Mouse (Mus musculus): ENCODE results near the gene Plac8. TPM values are rescaled to one million over a fixed set of nuclear protein-coding genes. Genes with fewer than 3 reads are reported as not detected.

Gene Plac8
- polyA plus RNA-seq (2015; fragmentation: Nextera tagmentation; extraction: Ambion mirVana) = 87.7 and 91.5 TPM in 2 replicates

GRCm38 (mm10) chr5:100572069-100572468, at the start of gene Plac8:
Gene Plac8 (minus strand): TSS chr5:100572245.
- H3K4me3 ChIP-seq (ENCODE audit: low read length) = peak within 1 kb of the TSS; percentile 31
- H3K27me3 ChIP-seq (ENCODE audit: insufficient read depth, low read length) = no peaks in the 10 kb centered on the region
- peaks cover 32% of the 10 kb centered on the region for H3K4me1 ChIP-seq (ENCODE audit: insufficient read depth, low read length)
- no peaks in the 10 kb centered on the region for H3K9me3 ChIP-seq (ENCODE audit: low read length)
- no peak for ATAC-seq (ENCODE audit: low FRiP score, low TSS enrichment)
- peak within 1 kb of the TSS; percentile 73 for H3K27ac ChIP-seq (ENCODE audit: low read length)
- 28% methylated on average over 7 of the region's 7 CpGs for WGBS
- H3K4me2 ChIP-seq (replicated peaks; ENCODE audit: low read depth, low read length) = peak within 1 kb of the TSS; percentile 48
- no peaks in the 10 kb centered on the region for H3K36me3 ChIP-seq (ENCODE audit: insufficient read depth, low read length)
- H3K9ac ChIP-seq (replicated peaks; ENCODE audit: low read length) = 0 out of 2 replicates have a peak within 1 kb of the TSS, but pooled peaks have one; percentile 13

GRCm38 (mm10) chr5:100620952-100621351, 48.9 kb upstream of the Plac8 start:
- H3K4me3 ChIP-seq (ENCODE audit: low read length) = no peak overlapping the region
- H3K4me2 ChIP-seq (replicated peaks; ENCODE audit: low read depth, low read length) = no peak overlapping the region
- H3K27ac ChIP-seq (ENCODE audit: low read length) = no peak overlapping the region
- H3K9me3 ChIP-seq (ENCODE audit: low read length) = no peaks in the 10 kb centered on the region
- no peaks in the 10 kb centered on the region for H3K36me3 ChIP-seq (ENCODE audit: insufficient read depth, low read length)
- H3K27me3 ChIP-seq (ENCODE audit: insufficient read depth, low read length) = no peaks in the 10 kb centered on the region
- no peak overlapping the region for H3K9ac ChIP-seq (replicated peaks; ENCODE audit: low read length)
- peaks cover 11% of the 10 kb centered on the region for H3K4me1 ChIP-seq (ENCODE audit: insufficient read depth, low read length)
- WGBS = 63% methylated on average over 9 of the region's 9 CpGs
- no peak for ATAC-seq (ENCODE audit: low FRiP score, low TSS enrichment)

GRCm38 (mm10) chr5:100619586-100620275, 47.7 kb upstream of the Plac8 start:
- peaks cover 11% of the 10 kb centered on the region for H3K4me1 ChIP-seq (ENCODE audit: insufficient read depth, low read length)

GRCm38 (mm10) chr5:100613896-100614768, 42.1 kb upstream of the Plac8 start:
- no peaks in the 10 kb centered on the region for H3K4me1 ChIP-seq (ENCODE audit: insufficient read depth, low read length)
- H3K9ac ChIP-seq (replicated peaks; ENCODE audit: low read length) = no peak overlapping the region
- H3K36me3 ChIP-seq (ENCODE audit: insufficient read depth, low read length) = no peaks in the 10 kb centered on the region
- WGBS = 85% methylated on average over 17 of the region's 17 CpGs
- no peak overlapping the region for H3K4me3 ChIP-seq (ENCODE audit: low read length)
- H3K27ac ChIP-seq (ENCODE audit: low read length) = no peak overlapping the region
- no peaks in the 10 kb centered on the region for H3K9me3 ChIP-seq (ENCODE audit: low read length)
- H3K4me2 ChIP-seq (replicated peaks; ENCODE audit: low read depth, low read length) = no peak overlapping the region
- H3K27me3 ChIP-seq (ENCODE audit: insufficient read depth, low read length) = no peaks in the 10 kb centered on the region
- ATAC-seq (ENCODE audit: low FRiP score, low TSS enrichment) = no peak

More at GRCm38 (mm10) chr5:100619586-100620275, 47.7 kb upstream of the Plac8 start:
- no peaks in the 10 kb centered on the region for H3K9me3 ChIP-seq (ENCODE audit: low read length)
- no peak overlapping the region for H3K27ac ChIP-seq (ENCODE audit: low read length)
- H3K36me3 ChIP-seq (ENCODE audit: insufficient read depth, low read length) = no peaks in the 10 kb centered on the region
- no peak overlapping the region for H3K9ac ChIP-seq (replicated peaks; ENCODE audit: low read length)
- no peak overlapping the region for H3K4me2 ChIP-seq (replicated peaks; ENCODE audit: low read depth, low read length)
- no peak overlapping the region for H3K4me3 ChIP-seq (ENCODE audit: low read length)
- no peaks in the 10 kb centered on the region for H3K27me3 ChIP-seq (ENCODE audit: insufficient read depth, low read length)
- 91% methylated on average over 15 of the region's 15 CpGs for WGBS
- ATAC-seq (ENCODE audit: low FRiP score, low TSS enrichment) = no peak

GRCm38 (mm10) chr5:100607868-100608267, 35.8 kb upstream of the Plac8 start:
- Histone ChIP-seq H3K36me3 (ENCODE audit: insufficient read depth, low read length) (no peaks in the 10 kb centered on the region), H3K9me3 (ENCODE audit: low read length) (no peaks in the 10 kb centered on the region), H3K27ac (ENCODE audit: low read length) (peak overlapping the region; percentile 32), H3K4me1 (ENCODE audit: insufficient read depth, low read length) (peaks cover 5% of the 10 kb centered on the region; the same call in 1 of the 2 replicates), H3K9ac (replicated peaks; ENCODE audit: low read length) (no peak overlapping the region), H3K4me3 (ENCODE audit: low read length) (no peak overlapping the region), H3K27me3 (ENCODE audit: insufficient read depth, low read length) (no peaks in the 10 kb centered on the region), H3K4me2 (replicated peaks; ENCODE audit: low read depth, low read length) (no peak overlapping the region)
- 72% methylated on average over 9 of the region's 9 CpGs for WGBS
- ATAC-seq (ENCODE audit: low FRiP score, low TSS enrichment) = no peak

- H3K27me3 ChIP-seq (ENCODE audit: insufficient read depth, low read length) = no peaks in the 10 kb centered on the region
- H3K27ac ChIP-seq (ENCODE audit: low read length) = peak overlapping the region; percentile 74
- 48% methylated on average over 4 of the region's 4 CpGs for WGBS
- H3K9me3 ChIP-seq (ENCODE audit: low read length) = no peaks in the 10 kb centered on the region
- H3K9ac ChIP-seq (replicated peaks; ENCODE audit: low read length) = no peak overlapping the region
- H3K4me1 ChIP-seq (ENCODE audit: insufficient read depth, low read length) = peaks cover 5% of the 10 kb centered on the region; the same call in 1 of the 2 replicates
- H3K4me2 ChIP-seq (replicated peaks; ENCODE audit: low read depth, low read length) = no peak overlapping the region
- peak; percentile 88 for ATAC-seq (ENCODE audit: low FRiP score, low TSS enrichment)
- no peaks in the 10 kb centered on the region for H3K36me3 ChIP-seq (ENCODE audit: insufficient read depth, low read length)
- H3K4me3 ChIP-seq (ENCODE audit: low read length) = no peak overlapping the region
These were observed 35.2 kb upstream of the Plac8 start for GRCm38 (mm10) chr5:100607090-100607762.

GRCm38 (mm10) chr5:100605828-100606229, 33.8 kb upstream of the Plac8 start:
- H3K36me3 ChIP-seq (ENCODE audit: insufficient read depth, low read length) = no peaks in the 10 kb centered on the region
- no peaks in the 10 kb centered on the region for H3K27me3 ChIP-seq (ENCODE audit: insufficient read depth, low read length)
- no peak overlapping the region for H3K9ac ChIP-seq (replicated peaks; ENCODE audit: low read length)
- peaks cover 5% of the 10 kb centered on the region; the same call in 1 of the 2 replicates for H3K4me1 ChIP-seq (ENCODE audit: insufficient read depth, low read length)
- ATAC-seq (ENCODE audit: low FRiP score, low TSS enrichment) = peak; percentile 86
- peak overlapping the region; percentile 74 for H3K27ac ChIP-seq (ENCODE audit: low read length)
- H3K4me2 ChIP-seq (replicated peaks; ENCODE audit: low read depth, low read length) = peak overlapping the region; percentile 31; the same call in 1 of the 2 replicates
- WGBS = 55% methylated on average over 9 of the region's 9 CpGs
- H3K9me3 ChIP-seq (ENCODE audit: low read length) = no peaks in the 10 kb centered on the region
- H3K4me3 ChIP-seq (ENCODE audit: low read length) = no peak overlapping the region

GRCm38 (mm10) chr5:100604061-100604460, 32.0 kb upstream of the Plac8 start:
- 49% methylated on average over 4 of the region's 4 CpGs for WGBS
- H3K4me3 ChIP-seq (ENCODE audit: low read length) = no peak overlapping the region
- H3K9me3 ChIP-seq (ENCODE audit: low read length) = no peaks in the 10 kb centered on the region
- H3K27me3 ChIP-seq (ENCODE audit: insufficient read depth, low read length) = no peaks in the 10 kb centered on the region
- H3K27ac ChIP-seq (ENCODE audit: low read length) = no peak overlapping the region
- no peak overlapping the region for H3K4me2 ChIP-seq (replicated peaks; ENCODE audit: low read depth, low read length)
- ATAC-seq (ENCODE audit: low FRiP score, low TSS enrichment) = no peak
- H3K36me3 ChIP-seq (ENCODE audit: insufficient read depth, low read length) = no peaks in the 10 kb centered on the region
- no peak overlapping the region for H3K9ac ChIP-seq (replicated peaks; ENCODE audit: low read length)
- peaks cover 5% of the 10 kb centered on the region; the same call in 1 of the 2 replicates for H3K4me1 ChIP-seq (ENCODE audit: insufficient read depth, low read length)

- H3K27me3 ChIP-seq (ENCODE audit: insufficient read depth, low read length) = no peaks in the 10 kb centered on the region
- H3K4me2 ChIP-seq (replicated peaks; ENCODE audit: low read depth, low read length) = no peak overlapping the region
- no peak for ATAC-seq (ENCODE audit: low FRiP score, low TSS enrichment)
- WGBS = 85% methylated on average over 2 of the region's 2 CpGs
- no peak overlapping the region for H3K27ac ChIP-seq (ENCODE audit: low read length)
- H3K36me3 ChIP-seq (ENCODE audit: insufficient read depth, low read length) = no peaks in the 10 kb centered on the region
- H3K4me1 ChIP-seq (ENCODE audit: insufficient read depth, low read length) = peaks cover 2% of the 10 kb centered on the region; the same call in 1 of the 2 replicates
- H3K9me3 ChIP-seq (ENCODE audit: low read length) = no peaks in the 10 kb centered on the region
- H3K4me3 ChIP-seq (ENCODE audit: low read length) = no peak overlapping the region
- no peak overlapping the region for H3K9ac ChIP-seq (replicated peaks; ENCODE audit: low read length)
These were observed 29.8 kb upstream of the Plac8 start for GRCm38 (mm10) chr5:100601864-100602263.

All from kidney, embryonic 16.5 days (tissue).